12 mouse cellular contexts compared by ENCODE assay signal in the genomic region with DNA sequence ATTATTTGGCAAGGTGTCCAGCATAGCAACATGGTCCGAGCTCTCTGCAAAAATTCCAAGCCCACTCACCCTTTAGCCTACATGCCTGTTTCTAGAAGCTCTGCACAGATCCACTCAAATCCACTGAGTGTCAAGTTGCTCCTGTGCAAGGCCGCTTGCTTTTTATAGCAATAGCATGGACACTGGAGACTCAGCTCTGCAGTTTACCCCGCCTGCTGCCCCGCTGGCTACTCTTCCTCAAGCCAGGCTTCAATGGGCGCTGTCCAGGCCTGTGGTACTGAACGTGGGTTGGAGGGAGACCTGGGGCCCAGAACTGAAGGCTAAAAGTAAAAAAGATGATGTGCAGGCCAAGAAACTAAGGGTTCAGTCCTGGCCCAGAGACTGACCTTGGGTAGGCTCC. TPM values are rescaled to one million over a fixed set of nuclear protein-coding genes. Genes with fewer than 3 reads are reported as not detected.
DNase-seq lines count a peak whose midpoint lies in the region; ATAC-seq and TF ChIP-seq lines count a peak whose summit lies in the region.
"Had no signal": no experiment of that assay in that cellular context is flagged by ENCODE, and none has a peak within 500 bp of the region (broad histone marks: within the 10 kb centered on the region; RNA-seq: fewer than 3 reads in every experiment).

No protein-coding gene starts in this region.

- no peaks in the 10 kb centered on the region for H3K9me3 ChIP-seq in liver, postnatal 0 days (ENCODE audit: low read length)

- ATAC-seq in liver, postnatal 0 days, result no peak
- ATAC-seq in granulocyte monocyte progenitor cell, adult 5-6 weeks (replicated peaks; ENCODE audit: poor library complexity, severe bottlenecking), result 0 out of 2 replicates have a peak, but pooled peaks have one; percentile 19
- ATAC-seq: intestine, embryonic 16.5 days; midbrain, embryonic 16.5 days had no signal

- peak; percentile 45 for DNase-seq in embryo, embryonic 10 days (ENCODE audit: low spot score)
- no peak for DNase-seq in embryo, embryonic 9.5 days (ENCODE audit: extremely low spot score)
- peak; percentile 39 for DNase-seq in liver, postnatal 0 days
- DNase-seq in liver, result no peak
- peak; percentile 66 for DNase-seq in Muller cell, postnatal 12 days (ENCODE audit: inconsistent ontology term)
- DNase-seq in right cerebral cortex, adult 2 months (ENCODE audit: low spot score in 2 of 2), result no peak
- no peak for DNase-seq in urinary bladder, postnatal 10 days (ENCODE audit: low spot score)
- DNase-seq: cerebellum, adult 9-10 months had no signal

- H3K4me1 ChIP-seq in liver, postnatal 0 days (ENCODE audit: insufficient read depth), result peaks cover 36% of the 10 kb centered on the region

- 60% methylated on average over 6 of the region's 6 CpGs for WGBS in liver, postnatal 0 days (ENCODE audit: insufficient replicate concordance)

- no peak overlapping the region for H3K27ac ChIP-seq in liver, postnatal 0 days (ENCODE audit: low read depth)

- TF ChIP-seq EP300 in liver, postnatal 0 days (IDR thresholded peaks at IDR 0.05; ENCODE audit: low read depth), result no peak

- no peak for TF ChIP-seq CTCF in liver, postnatal 0 days (IDR thresholded peaks at IDR 0.05; ENCODE audit: low read depth)

- H3K4me3 ChIP-seq in liver, postnatal 0 days (ENCODE audit: low read depth, low read length), result no peak overlapping the region
- H3K4me3 ChIP-seq: erythroblast, embryonic 14.5 days had no signal

- no peak overlapping the region for H3K9ac ChIP-seq in liver, postnatal 0 days (replicated peaks)

- no peak overlapping the region for H3K4me2 ChIP-seq in liver, postnatal 0 days (ENCODE audit: low read depth, low read length)

- peaks cover 8% of the 10 kb centered on the region for H3K36me3 ChIP-seq in liver, postnatal 0 days (replicated peaks; ENCODE audit: insufficient read depth, low read length)

- no peaks in the 10 kb centered on the region for H3K27me3 ChIP-seq in liver, postnatal 0 days (ENCODE audit: insufficient read depth, low read length)

RNA-seq across cellular contexts. Expression of a gene that starts 8.3 kb away (rescaled TPM):
- 5.2 and 6.5 TPM in 2 replicates for polyA plus RNA-seq in liver, postnatal 0 days (2015; fragmentation: Nextera tagmentation; extraction: Ambion mirVana)
- total RNA-seq in granulocyte monocyte progenitor cell, adult 5-6 weeks (2014; fragmentation: Nextera tagmentation), result 1.2 and 1.3 TPM in 2 replicates
- 0.69 and 1.2 TPM in 2 replicates for total RNA-seq in granulocyte monocyte progenitor cell, adult 5-6 weeks (2017)

Comparison
In these comparisons a context has a peak if more than half of its experiments do, and no peak if none do; other contexts are left out.
1. DNase-seq: peak in embryo, embryonic 10 days (single experiment), liver, postnatal 0 days (single experiment) and Muller cell, postnatal 12 days (single experiment); none in embryo, embryonic 9.5 days (single experiment), liver (single experiment), right cerebral cortex, adult 2 months (0 of 2) and urinary bladder, postnatal 10 days (single experiment).